Comparison of ENCODE assay signal across 7 mouse cellular contexts in genomic region chr8:91806084-91806719, GRCm38 (mm10). TPM values are rescaled to one million over a fixed set of nuclear protein-coding genes. Genes with fewer than 3 reads are reported as not detected.
DNase-seq lines count a peak whose midpoint lies in the region; ATAC-seq and TF ChIP-seq lines count a peak whose summit lies in the region.

No protein-coding gene starts in this region.

- peak overlapping the region; percentile 50 for H3K4me2 ChIP-seq in embryonic facial prominence, embryonic 12.5 days (replicated peaks)
- peak overlapping the region; percentile 51 for H3K4me2 ChIP-seq in kidney, embryonic 15.5 days
- peak overlapping the region; percentile 71 for H3K4me2 ChIP-seq in midbrain, embryonic 11.5 days

- H3K4me3 ChIP-seq in embryonic facial prominence, embryonic 12.5 days: peak overlapping the region; percentile 14; the same call in 1 of the 2 replicates
- peak overlapping the region; percentile 28 for H3K4me3 ChIP-seq in kidney, embryonic 15.5 days (replicated peaks)
- peak overlapping the region; percentile 99 for H3K4me3 ChIP-seq in midbrain, embryonic 11.5 days (ENCODE audit: low read depth, low read length)

- H3K9me3 ChIP-seq in embryonic facial prominence, embryonic 12.5 days: no peaks in the 10 kb centered on the region
- no peaks in the 10 kb centered on the region for H3K9me3 ChIP-seq in kidney, embryonic 15.5 days (replicated peaks)
- no peaks in the 10 kb centered on the region for H3K9me3 ChIP-seq in midbrain, embryonic 11.5 days (ENCODE audit: control insufficient read depth, low read length)

- ATAC-seq in embryonic facial prominence, embryonic 12.5 days (ENCODE audit: insufficient number of reproducible peaks, insufficient read depth, low FRiP score, low TSS enrichment): no peak
- no peak for ATAC-seq in kidney, embryonic 15.5 days (replicated peaks; ENCODE audit: low FRiP score)
- peak; percentile 11 for ATAC-seq in midbrain, embryonic 11.5 days (ENCODE audit: low FRiP score)

- 2% methylated on average over 33 of the region's 33 CpGs for WGBS in embryonic facial prominence, embryonic 12.5 days
- 2% methylated on average over 33 of the region's 33 CpGs for WGBS in kidney, embryonic 15.5 days
- 2% methylated on average over 33 of the region's 33 CpGs for WGBS in midbrain, embryonic 11.5 days

- no peak for TF ChIP-seq CTCF in brain, embryonic 14.5 days (IDR thresholded peaks at IDR 0.05; ENCODE audit: borderline replicate concordance, extremely low read depth, insufficient read depth, insufficient read length)

- peaks cover 60% of the 10 kb centered on the region for H3K27me3 ChIP-seq in embryonic facial prominence, embryonic 12.5 days
- peaks cover 90% of the 10 kb centered on the region for H3K27me3 ChIP-seq in kidney, embryonic 15.5 days
- peaks cover 10% of the 10 kb centered on the region for H3K27me3 ChIP-seq in midbrain, embryonic 11.5 days (ENCODE audit: control insufficient read depth, insufficient read depth, low read length)

- intact Hi-C loops in left cerebral cortex, postnatal 36 days (cut with DNase I): loop anchor here (10.0 kb wide), 1 partner anchor 869 kb away; the partner anchor contains the start of gene Irx6

- DNase-seq in brain, embryonic 14.5 days (ENCODE audit: low read depth): peak; percentile 65
- peak; percentile 97 for DNase-seq in midbrain, embryonic 11.5 days (ENCODE audit: low spot score, missing footprints)
- no peak for DNase-seq in ovary, postnatal 14 days (ENCODE audit: low spot score)
- no peak for DNase-seq in left cerebral cortex, postnatal 36 days (ENCODE audit: low spot score in 2 of 2)
- DNase-seq in gastrocnemius, adult 18-20 months (ENCODE audit: low spot score): no peak

- no peaks in the 10 kb centered on the region for H3K36me3 ChIP-seq in embryonic facial prominence, embryonic 12.5 days
- no peaks in the 10 kb centered on the region for H3K36me3 ChIP-seq in kidney, embryonic 15.5 days
- H3K36me3 ChIP-seq in midbrain, embryonic 11.5 days (ENCODE audit: control insufficient read depth, insufficient read depth, low read length): no peaks in the 10 kb centered on the region

- peaks cover 40% of the 10 kb centered on the region for H3K4me1 ChIP-seq in embryonic facial prominence, embryonic 12.5 days
- H3K4me1 ChIP-seq in kidney, embryonic 15.5 days: peaks cover 58% of the 10 kb centered on the region
- H3K4me1 ChIP-seq in midbrain, embryonic 11.5 days (ENCODE audit: control insufficient read depth, insufficient read depth, low read length): peaks cover 46% of the 10 kb centered on the region

- H3K9ac ChIP-seq in embryonic facial prominence, embryonic 12.5 days: peak overlapping the region; percentile 24; the same call in 1 of the 2 replicates
- H3K9ac ChIP-seq in kidney, embryonic 15.5 days: 0 out of 2 replicates have a peak overlapping the region, but pooled peaks have one; percentile 22
- peak overlapping the region; percentile 90 for H3K9ac ChIP-seq in midbrain, embryonic 11.5 days (ENCODE audit: low read length)

- 0 out of 2 replicates have a peak overlapping the region, but pooled peaks have one; percentile 11 for H3K27ac ChIP-seq in embryonic facial prominence, embryonic 12.5 days
- H3K27ac ChIP-seq in kidney, embryonic 15.5 days: no peak overlapping the region
- H3K27ac ChIP-seq in midbrain, embryonic 11.5 days (ENCODE audit: low read depth, low read length): peak overlapping the region; percentile 57

- TF ChIP-seq POLR2A in brain, embryonic 14.5 days (IDR thresholded peaks at IDR 0.05; ENCODE audit: borderline replicate concordance, extremely low read depth, insufficient read depth, insufficient read length, poor library complexity, severe bottlenecking): no peak

RNA-seq across cellular contexts. Expression of gene Irx3, which starts 4.3 kb away (rescaled TPM):
- polyA plus RNA-seq in brain, embryonic 14.5 days (2012; rRNA removed): 17.4 and 33.7 TPM in 2 replicates
- 35.0 and 46.7 TPM in 2 replicates for polyA plus RNA-seq in embryonic facial prominence, embryonic 12.5 days (2016; fragmentation: Nextera tagmentation; extraction: Ambion mirVana)
- polyA plus RNA-seq in kidney, embryonic 15.5 days (2015; fragmentation: Nextera tagmentation; extraction: Ambion mirVana): 15.6 TPM in 2 replicates
- 38.7 and 45.1 TPM in 2 replicates for polyA plus RNA-seq in midbrain, embryonic 11.5 days (2014; fragmentation: Nextera tagmentation; extraction: Ambion mirVana)
- total RNA-seq in left cerebral cortex, postnatal 36 days (2021): under 1 TPM; 0.20 to 0.27 TPM
- total RNA-seq in gastrocnemius, adult 18-20 months (2021): 1 to 10 TPM; 4.5 TPM

Comparison
In these comparisons a context has a peak if more than half of its experiments do, and no peak if none do; other contexts are left out.
1. DNase-seq: peak in brain, embryonic 14.5 days (single experiment) and midbrain, embryonic 11.5 days (single experiment); none in ovary, postnatal 14 days (single experiment), left cerebral cortex, postnatal 36 days (0 of 2) and gastrocnemius, adult 18-20 months (single experiment).
2. H3K4me3 ChIP-seq: peak in every context shown above with its lines; median percentile 99 in midbrain, embryonic 11.5 days; 28 in kidney, embryonic 15.5 days; 14 in embryonic facial prominence, embryonic 12.5 days.
3. H3K9ac ChIP-seq: peak in every context shown above with its lines; median percentile 90 in midbrain, embryonic 11.5 days; 24 in embryonic facial prominence, embryonic 12.5 days; 22 in kidney, embryonic 15.5 days.
4. Peak in every context shown above with its lines, with median percentiles within 50 percentile points of each other: H3K4me2 ChIP-seq.